Mouse (Mus musculus) cerebellum, adult 2 months (tissue): ENCODE measurements around the gene Ppwd1. TPM values are rescaled to one million over a fixed set of nuclear protein-coding genes. Genes with fewer than 3 reads are reported as not detected.

Experiments
- DNase-seq, 2 experiments: peaks; one replicate each; pipeline ENCODE4 v3.0.0; 2021
- H3K27ac ChIP-seq: fragments of 200-500 bp; 2 replicates; pipeline ENCODE4 v1.5.1; 2012; ENCODE audit warnings: low read length, control low read depth, inconsistent platforms; ENCODE audit not compliant: insufficient read depth
- H3K27me3 ChIP-seq: fragments of 200-500 bp; 2 replicates; pipeline ENCODE4 v1.6.1; 2012; ENCODE audit warnings: inconsistent platforms, mild to moderate bottlenecking, low read length, moderate library complexity; ENCODE audit not compliant: control insufficient read depth, insufficient read depth
- H3K4me1 ChIP-seq: fragments of 200-500 bp; 2 replicates; pipeline ENCODE4 v1.6.1; 2011; ENCODE audit warnings: low read length; ENCODE audit not compliant: control insufficient read depth, insufficient read depth
- H3K4me3 ChIP-seq: fragments of 200-500 bp; replicated peaks from 2 replicates; pipeline ENCODE3; 2011; ENCODE audit warnings: mild to moderate bottlenecking, low read depth, low read length, control low read depth; ENCODE audit not compliant: insufficient read depth
- CTCF ChIP-seq: fragments of 200-500 bp; IDR thresholded peaks from 2 replicates; pipeline ENCODE4 v1.5.1; 2011; ENCODE audit warnings: low read depth, mild to moderate bottlenecking, control low read depth, low read length, moderate library complexity, borderline replicate concordance; ENCODE audit not compliant: insufficient read depth
- POLR2A ChIP-seq: fragments of 200-500 bp; IDR thresholded peaks from 2 replicates; pipeline ENCODE4 v1.6.1; 2011; ENCODE audit warnings: low read length, control low read depth, borderline replicate concordance; ENCODE audit not compliant: insufficient read depth
- WGBS: fragments of 180-500 bp; shearing (Covaris S2); methylation state at CpG from one replicate; pipeline ENCODE4 v1.1.7; 2018; 5-methylcytosine and 5-hydroxymethylcytosine counted together
- polyA plus RNA-seq: library from polyadenylated mRNA; depleted of rRNA; stranded (reverse); fragments of >200 nt; gene quantifications from 2 replicates; pipeline ENCODE4 v1.2.3, GENCODE M21; 2012; rRNA removed

Gene Ppwd1
- polyA plus RNA-seq, 1 experiment = 9.1 TPM

DNA sequence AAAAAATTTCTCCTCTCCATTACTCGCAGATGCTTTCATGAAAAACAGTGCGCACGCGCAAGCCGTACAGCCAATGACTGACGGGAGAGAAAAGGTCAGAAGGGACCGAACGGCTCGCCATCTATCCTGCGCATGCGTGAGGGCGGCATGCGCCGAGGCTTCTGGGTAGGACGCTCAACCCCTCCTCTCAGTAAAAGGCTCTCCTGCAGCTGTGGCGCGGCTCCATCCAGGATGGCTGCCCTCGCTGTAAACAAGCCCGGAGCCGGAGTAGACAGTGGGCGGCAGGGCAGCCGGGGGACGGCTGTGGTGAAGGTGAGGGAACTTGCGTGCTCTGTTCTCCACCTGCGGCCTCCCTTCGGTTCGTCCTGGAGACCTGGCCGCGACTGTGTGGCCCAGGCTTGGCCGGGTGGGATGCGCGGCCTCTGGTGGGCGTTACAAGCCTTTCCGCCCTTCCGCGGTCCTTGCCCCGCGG, 50.0 kb downstream of the Ppwd1 start, which contains the start of gene Trim23:
Trim23 (plus strand) TSS at position 148 of the 472 bp plus-strand sequence.
- peak within 1 kb of the TSS; percentile 89 for H3K27ac ChIP-seq
- H3K4me1 ChIP-seq = 0 out of 2 replicates have a peak, but pooled peaks cover 2% of the 10 kb centered on the region
- H3K4me3 ChIP-seq = peak within 1 kb of the TSS; percentile 96
- TF ChIP-seq CTCF = no peak
- peak; percentile 90 for TF ChIP-seq POLR2A
- peak; percentile 96 to 99 for DNase-seq
- WGBS = under 1% methylated on average over 38 of the region's 38 CpGs
- H3K27me3 ChIP-seq = no peaks in the 10 kb centered on the region

DNA sequence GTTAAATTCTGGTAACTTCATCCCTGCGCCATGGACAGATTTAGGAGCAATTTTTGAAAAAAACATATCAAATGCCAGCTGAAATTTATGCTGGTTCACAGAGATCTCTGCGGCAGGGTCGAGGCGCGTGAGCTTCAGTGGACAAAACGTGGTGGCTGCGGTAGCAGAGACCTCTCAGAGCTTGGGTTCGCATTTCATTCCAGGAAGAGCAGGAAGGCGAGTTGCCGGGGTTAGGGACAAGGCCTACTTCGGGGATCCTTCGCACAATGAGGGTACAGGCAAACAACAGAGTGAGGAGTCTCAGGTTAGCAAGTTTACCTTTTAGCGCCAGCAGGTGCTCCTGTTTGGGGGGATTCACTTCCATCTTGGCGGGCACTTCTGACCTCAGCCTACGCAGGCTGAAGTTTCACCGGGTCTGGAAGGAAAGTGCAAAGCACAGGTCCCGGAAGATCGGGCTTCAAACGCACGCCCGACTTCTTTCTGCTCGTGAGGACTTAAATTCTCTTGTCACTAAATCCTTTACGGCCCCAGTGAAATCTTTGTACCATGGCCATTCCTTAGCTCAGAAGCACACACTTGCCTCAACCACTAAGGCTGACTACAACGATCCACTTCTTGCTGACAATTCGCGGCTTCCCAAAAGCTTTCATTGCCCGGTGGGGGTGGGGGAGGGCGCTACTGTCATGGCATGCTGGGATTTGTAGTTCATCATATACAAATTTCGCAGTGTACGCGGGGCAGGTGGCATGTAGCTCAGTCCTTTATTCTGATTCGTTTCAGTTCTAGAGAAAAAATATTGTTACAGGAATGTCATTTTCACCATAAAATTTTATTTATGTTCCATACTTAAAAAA, 50.6 kb downstream of the Ppwd1 start, which contains the start of gene Trappc13:
Trappc13 (minus strand) TSS at position 674 of the 854 bp plus-strand sequence.
- Histone ChIP-seq H3K27ac (peak within 1 kb of the TSS; percentile 89), H3K4me1 (0 out of 2 replicates have a peak, but pooled peaks cover 2% of the 10 kb centered on the region), H3K27me3 (no peaks in the 10 kb centered on the region), H3K4me3 (peak within 1 kb of the TSS; percentile 96)
- TF ChIP-seq POLR2A (peak; percentile 46; the same call in 1 of the 2 replicates), CTCF (no peak)
- peak in 1 of 2 experiments; percentile 84 for DNase-seq
- WGBS = under 1% methylated on average over 32 of the region's 32 CpGs

DNA sequence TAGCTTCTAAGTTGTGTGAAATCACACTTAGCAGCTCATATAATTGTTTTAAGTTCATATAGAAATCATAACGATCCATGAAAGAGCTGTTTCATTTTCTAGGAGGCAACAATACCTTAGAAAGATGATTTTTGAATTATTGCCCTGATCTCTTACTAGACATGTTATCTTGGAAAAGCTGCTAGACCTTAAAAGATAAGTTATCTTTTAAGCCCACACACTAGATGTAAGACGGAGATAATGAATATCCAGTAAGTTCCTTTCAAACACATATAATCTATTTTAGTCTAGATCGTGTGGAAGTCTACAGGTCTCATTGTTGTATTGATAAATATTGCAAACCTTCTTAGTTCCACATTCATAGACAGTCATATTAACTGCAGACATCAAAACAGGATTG, 51.8 kb downstream of the Ppwd1 start:
- no peak for TF ChIP-seq POLR2A
- no peak for TF ChIP-seq CTCF
- no peak for DNase-seq
- H3K27me3 ChIP-seq = no peaks in the 10 kb centered on the region
- 73% methylated on average over 3 of the region's 3 CpGs for WGBS
- H3K4me1 ChIP-seq = 0 out of 2 replicates have a peak, but pooled peaks cover 2% of the 10 kb centered on the region
- no peak overlapping the region for H3K27ac ChIP-seq
- H3K4me3 ChIP-seq = no peak overlapping the region

DNA sequence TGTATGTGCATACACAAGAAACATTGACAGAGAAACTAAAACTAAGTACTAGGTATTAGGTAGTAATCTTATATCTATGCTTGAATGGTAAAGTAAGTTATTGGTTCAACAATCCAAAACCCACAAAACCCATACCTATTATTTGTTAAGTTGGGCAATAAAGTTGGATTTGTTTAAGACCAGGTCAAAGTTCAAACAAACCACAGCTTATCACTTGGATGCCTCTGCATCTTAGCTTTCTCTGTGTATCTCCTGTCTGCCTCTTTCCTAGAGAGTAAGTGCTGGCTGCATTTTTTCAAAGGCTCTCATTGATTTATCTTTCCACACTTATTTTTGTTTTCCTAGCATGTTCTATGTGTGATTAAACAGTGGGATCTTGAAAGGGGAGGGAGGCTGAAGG, 56.1 kb downstream of the Ppwd1 start:
- DNase-seq = no peak
- Histone ChIP-seq H3K27ac (no peak overlapping the region), H3K4me1 (0 out of 2 replicates have a peak, but pooled peaks cover 2% of the 10 kb centered on the region), H3K4me3 (no peak overlapping the region), H3K27me3 (no peaks in the 10 kb centered on the region)
- TF ChIP-seq POLR2A = no peak

DNA sequence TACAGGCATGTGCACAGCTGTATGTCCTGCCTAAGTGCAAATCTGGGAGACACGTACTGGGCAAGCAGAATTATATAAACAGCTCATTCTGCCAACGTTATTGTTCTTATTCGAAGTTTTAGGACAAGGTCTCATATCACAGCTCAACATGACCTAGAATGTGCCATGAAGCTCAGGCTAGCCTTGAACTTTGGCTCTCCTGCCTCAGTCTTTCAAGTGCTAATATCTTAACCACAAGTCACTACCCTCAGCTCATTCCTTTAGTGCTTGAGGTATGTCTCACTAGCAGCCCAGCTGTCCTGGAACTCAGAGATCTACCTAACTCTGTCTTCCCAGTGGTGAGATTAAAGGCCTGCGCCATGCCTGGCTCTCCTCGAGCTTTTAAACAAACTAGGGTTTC, 56.9 kb downstream of the Ppwd1 start:
- TF ChIP-seq POLR2A (no peak), CTCF (no peak)
- no peak for DNase-seq
- H3K27me3 ChIP-seq = no peaks in the 10 kb centered on the region
- no peak overlapping the region for H3K27ac ChIP-seq
- WGBS = 88% methylated on average over 5 of the region's 5 CpGs
- no peak overlapping the region for H3K4me3 ChIP-seq
- 0 out of 2 replicates have a peak, but pooled peaks cover 2% of the 10 kb centered on the region for H3K4me1 ChIP-seq

DNA sequence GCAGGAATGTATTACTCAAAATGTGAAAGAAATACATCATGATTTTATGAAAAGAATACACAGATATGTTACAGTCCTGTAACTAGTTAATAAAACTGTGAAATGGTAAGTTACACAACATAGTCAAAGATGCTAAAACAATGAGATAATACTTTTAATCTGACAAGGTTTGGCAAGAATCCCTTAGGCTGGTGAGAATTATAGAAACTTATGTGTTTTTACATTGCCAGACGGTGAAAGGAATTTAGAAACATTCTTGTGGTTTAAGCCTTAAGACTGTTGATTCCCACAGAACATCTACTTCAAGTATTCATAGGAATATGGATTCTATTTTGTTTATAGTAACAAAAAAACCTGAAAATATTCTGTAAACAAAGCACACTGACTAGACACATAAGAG, 73.0 kb downstream of the Ppwd1 start:
- 90% methylated on average over 1 of the region's 1 CpGs for WGBS
- DNase-seq = no peak

More for the DNA sequence above, 73.0 kb downstream of the Ppwd1 start:
- H3K27ac ChIP-seq = no peak overlapping the region
- no peak for TF ChIP-seq POLR2A
- no peak for TF ChIP-seq CTCF
- H3K27me3 ChIP-seq = no peaks in the 10 kb centered on the region
- no peaks in the 10 kb centered on the region for H3K4me1 ChIP-seq
- H3K4me3 ChIP-seq = no peak overlapping the region

Other genes with a start within 250 kb of the Ppwd1 start
- 12.9 and 13.5 TPM in 2 replicates for gene Nln, start 119.2 kb downstream of the Ppwd1 start, polyA plus RNA-seq
- 40.5 and 41.0 TPM in 2 replicates for gene Sgtb, start 119.1 kb downstream of the Ppwd1 start, polyA plus RNA-seq
- gene Trappc13, start 50.4 kb downstream of the Ppwd1 start, polyA plus RNA-seq = 30.4 and 31.5 TPM in 2 replicates
- gene Trim23, start 50.0 kb downstream of the Ppwd1 start, polyA plus RNA-seq = 31.5 and 33.9 TPM in 2 replicates
- gene Cenpk, start 232 bp downstream of the Ppwd1 start, polyA plus RNA-seq = 1.0 TPM in 2 replicates
- 4.6 and 5.0 TPM in 2 replicates for gene Adamts6, start 59.0 kb upstream of the Ppwd1 start, polyA plus RNA-seq